Mouse (Mus musculus) myocyte (in vitro differentiated cells): ENCODE data around the gene Pxmp4. TPM values are rescaled to one million over a fixed set of nuclear protein-coding genes. Genes with fewer than 3 reads are reported as not detected.

Source experiments
- H3K27me3 ChIP-seq: one replicate; pipeline ENCODE4 v1.6.1; 2011; ENCODE audit not compliant: control insufficient read depth, insufficient read depth, insufficient read length
- H3K36me3 ChIP-seq: one replicate; pipeline ENCODE4 v1.6.1; 2011; ENCODE audit not compliant: control insufficient read depth, insufficient read depth
- H3K4me2 ChIP-seq: one replicate; pipeline ENCODE4 v1.6.1; 2011; ENCODE audit warnings: low read depth, control low read depth
- H3K4me3 ChIP-seq: one replicate; pipeline ENCODE4 v1.5.1; 2011; ENCODE audit warnings: mild to moderate bottlenecking, control low read depth, moderate library complexity
- H3K79me2 ChIP-seq: one replicate; pipeline ENCODE4 v1.6.1; 2011; ENCODE audit not compliant: control insufficient read depth, insufficient read depth
- H3ac ChIP-seq: one replicate; pipeline ENCODE4 v1.6.1; 2011; ENCODE audit not compliant: control insufficient read depth, insufficient read length
- CEBPB ChIP-seq: IDR thresholded peaks from 2 replicates; pipeline ENCODE4 v1.6.1; 2011; ENCODE audit warnings: mild to moderate bottlenecking, moderate library complexity; ENCODE audit not compliant: poor library complexity, insufficient read depth, severe bottlenecking
- E2F4 ChIP-seq: IDR thresholded peaks from one replicate; pipeline ENCODE4 v1.6.1; 2011; ENCODE audit warnings: mild to moderate bottlenecking, control low read depth, moderate library complexity; ENCODE audit not compliant: insufficient read depth
- MAX ChIP-seq: IDR thresholded peaks from one replicate; pipeline ENCODE4 v1.6.1; 2011; ENCODE audit warnings: low read depth, mild to moderate bottlenecking, control low read depth
- MYOD1 ChIP-seq, 3 experiments: IDR thresholded peaks; one replicate each; pipeline ENCODE4 v1.6.1; 2011; ENCODE audit warnings: control low read depth in 2 of 3, low read depth in 2 of 3, mild to moderate bottlenecking in 2 of 3, moderate library complexity in 1 of 3; ENCODE audit not compliant: insufficient read length in 2 of 3, control insufficient read depth in 1 of 3
- MYOG ChIP-seq, 3 experiments: IDR thresholded peaks; one replicate each; pipeline ENCODE4 v1.6.1; 2011; ENCODE audit warnings: control low read depth in 2 of 3, low read depth in 2 of 3, mild to moderate bottlenecking in 2 of 3; ENCODE audit not compliant: insufficient read length in 2 of 3, control insufficient read depth in 1 of 3, insufficient read depth in 1 of 3
- POLR2A ChIP-seq: IDR thresholded peaks from one replicate; pipeline ENCODE4 v1.6.1; 2011; ENCODE audit warnings: low read depth, mild to moderate bottlenecking, control low read depth, moderate library complexity; ENCODE audit not compliant: insufficient read length
- POLR2AphosphoS2 ChIP-seq: IDR thresholded peaks from one replicate; pipeline ENCODE4 v1.6.1; 2011; ENCODE audit warnings: low read depth, control low read depth; ENCODE audit not compliant: insufficient read length
- REST ChIP-seq: IDR thresholded peaks from one replicate; pipeline ENCODE4 v1.6.1; 2011; ENCODE audit warnings: mild to moderate bottlenecking, control low read depth, moderate library complexity; ENCODE audit not compliant: insufficient read depth, insufficient read length
- SRF ChIP-seq: IDR thresholded peaks from one replicate; pipeline ENCODE4 v1.6.1; 2011; ENCODE audit warnings: low read depth; ENCODE audit not compliant: control insufficient read depth, insufficient read length
- TCF12 ChIP-seq: IDR thresholded peaks from one replicate; pipeline ENCODE4 v1.6.1; 2011; ENCODE audit warnings: mild to moderate bottlenecking, control low read depth; ENCODE audit not compliant: poor library complexity, insufficient read depth, severe bottlenecking
- TCF3 ChIP-seq: IDR thresholded peaks from one replicate; pipeline ENCODE4 v1.6.1; 2011; ENCODE audit warnings: low read depth, control low read depth; ENCODE audit not compliant: insufficient read length
- USF1 ChIP-seq: IDR thresholded peaks from one replicate; pipeline ENCODE4 v1.6.1; 2011; ENCODE audit warnings: low read depth, mild to moderate bottlenecking, control low read depth, moderate library complexity
- polyA plus RNA-seq: library from polyadenylated mRNA; unstranded; fragments of >200 nt; fragmentation: generic; extraction: Trizol; gene quantifications from one replicate; pipeline ENCODE4 v1.2.1, GENCODE M21; 2012; ENCODE audit warnings: missing spikeins

Pxmp4 gene
- 12.5 TPM for polyA plus RNA-seq

DNA sequence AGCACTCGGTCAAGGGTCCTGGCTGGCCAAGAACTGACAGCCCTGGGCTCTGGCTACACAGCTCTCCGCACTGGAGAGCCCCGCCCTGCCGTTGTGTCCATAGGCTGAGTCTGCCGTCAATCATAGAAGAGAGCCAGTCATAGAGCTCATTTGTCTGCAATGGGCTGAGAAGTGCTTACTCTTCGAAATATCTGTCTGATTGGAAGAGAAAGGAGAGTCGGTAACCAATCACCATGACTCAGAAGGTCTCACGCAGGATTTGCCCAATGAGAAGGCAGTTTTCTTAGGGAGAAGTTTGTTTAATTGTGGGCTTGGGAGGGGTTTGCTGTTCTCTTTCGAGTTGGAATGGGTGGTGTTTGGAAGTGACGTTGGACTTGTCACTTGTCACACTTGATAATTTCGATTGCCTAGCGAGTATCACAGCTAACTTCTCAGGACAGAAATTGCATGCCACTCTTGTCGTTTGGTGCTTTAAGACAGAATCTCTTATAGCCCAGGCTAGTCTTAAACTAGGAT lies at the start of gene Pxmp4:
Gene Pxmp4 (minus strand): TSS at position 71 of the 516 bp plus-strand sequence.
- TF ChIP-seq MAX, result no peak
- no peak for TF ChIP-seq POLR2AphosphoS2
- TF ChIP-seq CEBPB, result no peak
- peak; percentile 8 for TF ChIP-seq USF1
- TF ChIP-seq REST, result no peak
- TF ChIP-seq POLR2A, result peak; percentile 95
- Histone ChIP-seq H3ac (peak within 1 kb of the TSS; percentile 10), H3K36me3 (no peaks in the 10 kb centered on the region), H3K4me3 (peak within 1 kb of the TSS; percentile 27), H3K4me2 (peak within 1 kb of the TSS; percentile 94), H3K79me2 (no peaks in the 10 kb centered on the region), H3K27me3 (peaks cover 3% of the 10 kb centered on the region)

DNA sequence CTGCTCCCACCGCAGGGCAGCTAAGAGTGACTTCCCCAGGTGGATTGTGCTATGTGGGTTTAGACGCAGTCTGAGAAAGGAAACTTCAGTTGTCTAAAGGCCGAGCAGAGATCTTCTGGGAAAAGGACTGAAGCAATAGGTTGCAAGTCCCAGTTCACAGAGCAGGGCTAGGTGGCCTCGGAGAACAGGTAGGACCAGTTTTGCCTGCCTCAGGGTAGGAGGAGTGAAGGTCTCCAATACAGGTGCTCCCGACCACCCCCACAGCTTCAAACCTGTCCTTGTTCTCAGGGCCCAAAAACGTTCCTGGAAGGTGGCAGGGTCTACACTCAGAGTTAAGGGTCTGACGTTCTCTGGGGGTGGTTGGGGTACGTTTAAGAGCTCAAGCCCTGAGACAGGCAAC lies 47.9 kb upstream of the Pxmp4 start, which contains the start of gene Chmp4b:
Gene Chmp4b (plus strand): TSS at position 343 of the 400 bp plus-strand sequence.
- TF ChIP-seq MYOG (IDR thresholded peaks at IDR 0.05; ENCODE audit: control insufficient read depth in 1 of 3, insufficient read depth in 1 of 3, insufficient read length in 2 of 3, low read depth in 2 of 3) (no peak), REST (no peak), POLR2A (no peak), POLR2AphosphoS2 (no peak), SRF (no peak), MYOD1 (IDR thresholded peaks at IDR 0.05; ENCODE audit: control insufficient read depth in 1 of 3, insufficient read length in 2 of 3, low read depth in 2 of 3) (no peak), MAX (no peak)
- Histone ChIP-seq H3K36me3 (no peaks in the 10 kb centered on the region), H3K4me2 (no peak within 1 kb of the TSS), H3ac (no peak within 1 kb of the TSS), H3K79me2 (no peaks in the 10 kb centered on the region), H3K27me3 (no peaks in the 10 kb centered on the region), H3K4me3 (no peak within 1 kb of the TSS)

DNA sequence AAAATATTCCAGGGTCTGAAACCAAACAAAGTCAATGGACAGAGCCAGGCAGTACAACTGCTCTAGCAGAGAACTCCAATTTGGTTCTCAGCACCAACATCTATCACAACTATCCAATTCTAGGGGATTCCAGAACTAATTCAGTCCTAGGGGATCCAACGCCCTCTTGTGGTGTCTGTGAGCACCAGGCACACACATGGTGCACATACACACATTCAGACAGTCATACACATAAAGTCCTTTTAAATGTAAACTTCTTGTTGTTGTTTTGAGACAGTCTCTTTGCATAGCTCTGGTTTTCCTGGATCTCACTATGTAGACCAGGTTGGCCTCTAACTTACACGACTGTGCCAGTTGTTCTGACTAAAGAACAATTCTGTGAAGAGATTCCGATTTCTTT lies 46.9 kb upstream of the Pxmp4 start:
- no peak for TF ChIP-seq POLR2AphosphoS2
- TF ChIP-seq USF1, result no peak
- TF ChIP-seq POLR2A, result no peak
- TF ChIP-seq SRF, result no peak
- no peak for TF ChIP-seq MYOD1 (IDR thresholded peaks at IDR 0.05; ENCODE audit: control insufficient read depth in 1 of 3, insufficient read length in 2 of 3, low read depth in 2 of 3)
- TF ChIP-seq TCF3, result no peak
- no peak for TF ChIP-seq MYOG (IDR thresholded peaks at IDR 0.05; ENCODE audit: control insufficient read depth in 1 of 3, insufficient read depth in 1 of 3, insufficient read length in 2 of 3, low read depth in 2 of 3)
- no peak overlapping the region for H3ac ChIP-seq

DNA sequence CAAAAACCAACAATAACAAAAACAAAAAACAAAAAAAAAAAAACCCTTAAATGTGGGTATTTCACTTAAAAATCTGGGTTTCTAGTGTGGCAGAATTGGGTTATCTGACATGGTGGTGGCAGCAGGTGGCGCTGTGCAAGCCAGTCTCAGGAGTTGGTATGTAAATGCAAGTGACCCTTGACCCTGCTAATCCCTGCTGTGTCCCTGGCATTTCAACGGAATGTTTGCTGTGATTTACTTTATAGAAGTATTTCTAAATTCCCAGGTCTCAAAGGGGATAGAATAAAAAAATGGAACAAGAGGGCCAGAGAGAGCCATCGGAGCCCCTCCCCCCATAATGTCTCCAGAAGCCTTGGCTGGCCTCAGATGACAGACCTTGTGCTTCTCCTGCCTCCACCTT lies 44.6 kb upstream of the Pxmp4 start:
- no peak overlapping the region for H3K4me3 ChIP-seq
- H3ac ChIP-seq, result no peak overlapping the region
- H3K79me2 ChIP-seq, result no peaks in the 10 kb centered on the region
- no peak for TF ChIP-seq REST
- TF ChIP-seq POLR2AphosphoS2, result no peak
- no peak for TF ChIP-seq SRF
- no peak for TF ChIP-seq MYOG (IDR thresholded peaks at IDR 0.05; ENCODE audit: control insufficient read depth in 1 of 3, insufficient read depth in 1 of 3, insufficient read length in 2 of 3, low read depth in 2 of 3)
- TF ChIP-seq USF1, result no peak
- no peak for TF ChIP-seq E2F4
- TF ChIP-seq MAX, result no peak
- TF ChIP-seq CEBPB, result no peak
- TF ChIP-seq MYOD1 (IDR thresholded peaks at IDR 0.05; ENCODE audit: control insufficient read depth in 1 of 3, insufficient read length in 2 of 3, low read depth in 2 of 3), result no peak
- TF ChIP-seq POLR2A, result no peak
- no peak for TF ChIP-seq TCF3
- no peak for TF ChIP-seq TCF12
- no peaks in the 10 kb centered on the region for H3K36me3 ChIP-seq
- H3K4me2 ChIP-seq, result no peak overlapping the region
- H3K27me3 ChIP-seq, result no peaks in the 10 kb centered on the region

More for the DNA sequence above, 46.9 kb upstream of the Pxmp4 start:
- Histone ChIP-seq H3K27me3 (no peaks in the 10 kb centered on the region), H3K79me2 (no peaks in the 10 kb centered on the region), H3K4me2 (no peak overlapping the region), H3K4me3 (no peak overlapping the region), H3K36me3 (no peaks in the 10 kb centered on the region)

DNA sequence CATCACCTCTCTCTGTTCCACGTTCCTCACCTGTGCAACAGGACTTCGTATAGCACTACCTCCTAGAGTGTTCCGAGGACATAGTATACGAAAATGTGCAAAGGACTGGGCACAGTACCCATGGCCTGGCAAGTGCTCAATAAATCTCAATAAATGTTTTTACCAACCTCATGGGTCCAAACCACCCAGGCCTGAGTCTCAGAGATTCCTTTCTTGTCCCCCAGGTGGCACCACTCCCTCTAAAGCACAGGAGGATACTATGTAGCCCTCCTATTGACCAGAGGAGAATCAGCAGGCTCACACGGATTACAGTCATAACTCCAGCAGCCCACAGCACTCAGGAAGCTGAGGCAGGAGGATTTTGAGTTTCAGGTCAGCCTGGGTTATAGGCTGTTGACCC lies 43.1 kb upstream of the Pxmp4 start:
- TF ChIP-seq SRF, result no peak
- TF ChIP-seq MYOD1 (IDR thresholded peaks at IDR 0.05; ENCODE audit: control insufficient read depth in 1 of 3, insufficient read length in 2 of 3, low read depth in 2 of 3), result no peak
- no peak for TF ChIP-seq TCF12
- no peak for TF ChIP-seq MYOG (IDR thresholded peaks at IDR 0.05; ENCODE audit: control insufficient read depth in 1 of 3, insufficient read depth in 1 of 3, insufficient read length in 2 of 3, low read depth in 2 of 3)
- no peak for TF ChIP-seq POLR2A
- Histone ChIP-seq H3K79me2 (no peaks in the 10 kb centered on the region), H3K27me3 (no peaks in the 10 kb centered on the region), H3K36me3 (no peaks in the 10 kb centered on the region), H3ac (no peak overlapping the region), H3K4me3 (no peak overlapping the region), H3K4me2 (no peak overlapping the region)
